Mouse (Mus musculus): ENCODE data around the gene Slc5a2. TPM values are rescaled to one million over a fixed set of nuclear protein-coding genes. Genes with fewer than 3 reads are reported as not detected.

The Slc5a2 gene
- not detected for polyA plus RNA-seq (2012; fragmentation: generic; extraction: Trizol)

DNA sequence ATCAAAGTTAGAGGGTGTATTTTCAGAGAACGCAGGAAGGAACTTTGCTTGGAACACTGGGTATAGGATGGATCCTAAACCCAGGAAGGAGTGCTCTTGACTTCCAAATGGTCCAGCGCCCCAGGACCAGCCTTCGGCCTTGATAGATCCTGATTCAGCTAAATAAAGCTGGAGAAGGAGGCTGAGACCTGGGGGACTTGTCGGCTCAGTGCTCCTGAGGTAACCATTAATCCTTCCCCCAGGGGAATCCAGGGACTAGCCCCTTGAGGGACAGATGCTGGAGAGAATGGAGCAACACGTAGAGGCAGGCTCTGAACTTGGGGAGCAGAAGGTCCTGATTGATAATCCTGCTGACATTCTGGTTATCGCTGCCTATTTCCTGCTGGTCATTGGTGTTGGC is at the start of gene Slc5a2:
TSS of gene Slc5a2 (plus strand) at position 247 of the 400 bp plus-strand sequence.
- no peaks in the 10 kb centered on the region for H3K36me3 ChIP-seq (ENCODE audit: control insufficient read depth, insufficient read depth)
- H3K4me3 ChIP-seq = no peak within 1 kb of the TSS
- H3ac ChIP-seq (ENCODE audit: control insufficient read depth, insufficient read length) = no peak within 1 kb of the TSS
- no peaks in the 10 kb centered on the region for H3K79me2 ChIP-seq (ENCODE audit: control insufficient read depth, insufficient read depth)
- TF ChIP-seq SRF (IDR thresholded peaks at IDR 0.05; ENCODE audit: control insufficient read depth, insufficient read length, low read depth) = no peak
- TF ChIP-seq REST (IDR thresholded peaks at IDR 0.05; ENCODE audit: insufficient read depth, insufficient read length) = no peak
- H3K27me3 ChIP-seq (ENCODE audit: control insufficient read depth, insufficient read depth, insufficient read length) = no peaks in the 10 kb centered on the region
- H3K4me2 ChIP-seq (ENCODE audit: low read depth) = no peak within 1 kb of the TSS

DNA sequence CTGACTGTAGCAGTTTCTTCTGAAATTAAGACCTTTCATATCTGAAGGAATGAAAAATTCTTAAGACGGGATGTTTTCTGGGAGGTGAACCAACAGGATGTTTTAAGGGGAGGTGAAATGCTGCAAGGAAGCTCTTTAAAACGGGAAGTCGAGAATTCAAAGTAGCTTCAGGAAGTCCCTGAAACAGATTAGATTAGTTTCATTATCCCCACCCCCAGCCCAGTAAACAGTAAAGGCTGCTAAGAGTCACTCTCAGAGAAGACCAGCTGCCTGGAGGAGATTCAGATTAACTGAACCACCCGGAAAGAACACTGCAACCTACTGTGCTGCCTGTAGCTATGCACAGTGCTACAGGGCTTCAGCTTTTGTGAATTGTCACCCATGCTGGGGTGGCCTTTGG is 45.5 kb upstream of the Slc5a2 start:
- H3K79me2 ChIP-seq (ENCODE audit: control insufficient read depth, insufficient read depth) = no peaks in the 10 kb centered on the region
- peaks cover 32% of the 10 kb centered on the region for H3K27me3 ChIP-seq (ENCODE audit: control insufficient read depth, insufficient read depth, insufficient read length)
- TF ChIP-seq CEBPB (IDR thresholded peaks at IDR 0.05; ENCODE audit: insufficient read depth, poor library complexity, severe bottlenecking) = no peak
- no peak for TF ChIP-seq POLR2AphosphoS2 (IDR thresholded peaks at IDR 0.05; ENCODE audit: insufficient read length, low read depth)
- no peak for TF ChIP-seq TCF12 (IDR thresholded peaks at IDR 0.05; ENCODE audit: insufficient read depth, poor library complexity, severe bottlenecking)
- no peak for TF ChIP-seq REST (IDR thresholded peaks at IDR 0.05; ENCODE audit: insufficient read depth, insufficient read length)
- no peak for TF ChIP-seq E2F4 (IDR thresholded peaks at IDR 0.05; ENCODE audit: insufficient read depth)
- no peak for TF ChIP-seq TCF3 (IDR thresholded peaks at IDR 0.05; ENCODE audit: insufficient read length, low read depth)
- no peak for TF ChIP-seq MYOD1 (IDR thresholded peaks at IDR 0.05; ENCODE audit: control insufficient read depth in 1 of 3, insufficient read length in 2 of 3, low read depth in 2 of 3)
- TF ChIP-seq MYOG (IDR thresholded peaks at IDR 0.05; ENCODE audit: control insufficient read depth in 1 of 3, insufficient read depth in 1 of 3, insufficient read length in 2 of 3, low read depth in 2 of 3) = no peak
- no peak for TF ChIP-seq MAX (IDR thresholded peaks at IDR 0.05; ENCODE audit: low read depth)
- TF ChIP-seq USF1 (IDR thresholded peaks at IDR 0.05; ENCODE audit: low read depth) = no peak
- TF ChIP-seq POLR2A (IDR thresholded peaks at IDR 0.05; ENCODE audit: insufficient read length, low read depth) = no peak
- no peak for TF ChIP-seq SRF (IDR thresholded peaks at IDR 0.05; ENCODE audit: control insufficient read depth, insufficient read length, low read depth)
- H3K4me2 ChIP-seq (ENCODE audit: low read depth) = no peak overlapping the region
- no peak overlapping the region for H3ac ChIP-seq (ENCODE audit: control insufficient read depth, insufficient read length)
- no peaks in the 10 kb centered on the region for H3K36me3 ChIP-seq (ENCODE audit: control insufficient read depth, insufficient read depth)
- H3K4me3 ChIP-seq = no peak overlapping the region

DNA sequence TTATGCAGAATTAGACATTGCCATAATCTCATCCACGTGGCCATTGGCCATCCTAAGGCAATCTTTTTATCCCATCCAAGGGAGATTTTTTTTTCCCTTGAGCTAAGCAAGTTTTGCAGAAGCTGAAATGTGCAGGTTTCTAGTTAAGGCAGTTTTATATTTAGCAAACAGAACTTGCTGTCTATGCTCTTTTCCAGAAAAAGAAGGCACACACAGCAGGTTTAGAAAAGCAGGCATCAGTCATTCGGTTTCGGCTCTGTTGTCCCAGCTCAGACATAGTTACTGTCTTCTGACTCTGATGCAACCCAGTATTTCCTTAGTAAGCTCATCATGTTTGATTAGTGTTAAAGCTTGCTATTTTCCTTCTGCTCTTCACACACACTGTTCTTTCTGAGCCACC is 44.5 kb upstream of the Slc5a2 start:
- H3K27me3 ChIP-seq (ENCODE audit: control insufficient read depth, insufficient read depth, insufficient read length) = peaks cover 32% of the 10 kb centered on the region
- no peaks in the 10 kb centered on the region for H3K79me2 ChIP-seq (ENCODE audit: control insufficient read depth, insufficient read depth)
- H3K36me3 ChIP-seq (ENCODE audit: control insufficient read depth, insufficient read depth) = no peaks in the 10 kb centered on the region
- no peak overlapping the region for H3K4me2 ChIP-seq (ENCODE audit: low read depth)
- TF ChIP-seq SRF (IDR thresholded peaks at IDR 0.05; ENCODE audit: control insufficient read depth, insufficient read length, low read depth) = no peak
- no peak for TF ChIP-seq POLR2A (IDR thresholded peaks at IDR 0.05; ENCODE audit: insufficient read length, low read depth)
- no peak for TF ChIP-seq REST (IDR thresholded peaks at IDR 0.05; ENCODE audit: insufficient read depth, insufficient read length)
- no peak for TF ChIP-seq MYOD1 (IDR thresholded peaks at IDR 0.05; ENCODE audit: control insufficient read depth in 1 of 3, insufficient read length in 2 of 3, low read depth in 2 of 3)
- no peak for TF ChIP-seq TCF12 (IDR thresholded peaks at IDR 0.05; ENCODE audit: insufficient read depth, poor library complexity, severe bottlenecking)
- no peak for TF ChIP-seq MYOG (IDR thresholded peaks at IDR 0.05; ENCODE audit: control insufficient read depth in 1 of 3, insufficient read depth in 1 of 3, insufficient read length in 2 of 3, low read depth in 2 of 3)
- TF ChIP-seq CEBPB (IDR thresholded peaks at IDR 0.05; ENCODE audit: insufficient read depth, poor library complexity, severe bottlenecking) = no peak
- no peak for TF ChIP-seq MAX (IDR thresholded peaks at IDR 0.05; ENCODE audit: low read depth)
- TF ChIP-seq USF1 (IDR thresholded peaks at IDR 0.05; ENCODE audit: low read depth) = no peak
- TF ChIP-seq TCF3 (IDR thresholded peaks at IDR 0.05; ENCODE audit: insufficient read length, low read depth) = no peak
- TF ChIP-seq POLR2AphosphoS2 (IDR thresholded peaks at IDR 0.05; ENCODE audit: insufficient read length, low read depth) = no peak
- no peak for TF ChIP-seq E2F4 (IDR thresholded peaks at IDR 0.05; ENCODE audit: insufficient read depth)
- H3K4me3 ChIP-seq = no peak overlapping the region
- no peak overlapping the region for H3ac ChIP-seq (ENCODE audit: control insufficient read depth, insufficient read length)

GRCm38 (mm10) chr7:128231741-128232140 is 33.7 kb upstream of the Slc5a2 start:
- H3K4me2 ChIP-seq (ENCODE audit: low read depth) = no peak overlapping the region
- TF ChIP-seq REST (IDR thresholded peaks at IDR 0.05; ENCODE audit: insufficient read depth, insufficient read length) (peak; percentile 97), POLR2AphosphoS2 (IDR thresholded peaks at IDR 0.05; ENCODE audit: insufficient read length, low read depth) (peak; percentile 31), SRF (IDR thresholded peaks at IDR 0.05; ENCODE audit: control insufficient read depth, insufficient read length, low read depth) (no peak), TCF12 (IDR thresholded peaks at IDR 0.05; ENCODE audit: insufficient read depth, poor library complexity, severe bottlenecking) (no peak), CEBPB (IDR thresholded peaks at IDR 0.05; ENCODE audit: insufficient read depth, poor library complexity, severe bottlenecking) (no peak), MYOD1 (IDR thresholded peaks at IDR 0.05; ENCODE audit: control insufficient read depth in 1 of 3, insufficient read length in 2 of 3, low read depth in 2 of 3) (no peak), MYOG (IDR thresholded peaks at IDR 0.05; ENCODE audit: control insufficient read depth in 1 of 3, insufficient read depth in 1 of 3, insufficient read length in 2 of 3, low read depth in 2 of 3) (no peak), USF1 (IDR thresholded peaks at IDR 0.05; ENCODE audit: low read depth) (no peak)
- no peak overlapping the region for H3ac ChIP-seq (ENCODE audit: control insufficient read depth, insufficient read length)
- no peaks in the 10 kb centered on the region for H3K36me3 ChIP-seq (ENCODE audit: control insufficient read depth, insufficient read depth)
- no peaks in the 10 kb centered on the region for H3K27me3 ChIP-seq (ENCODE audit: control insufficient read depth, insufficient read depth, insufficient read length)
- H3K4me3 ChIP-seq = no peak overlapping the region
- H3K79me2 ChIP-seq (ENCODE audit: control insufficient read depth, insufficient read depth) = no peaks in the 10 kb centered on the region

DNA sequence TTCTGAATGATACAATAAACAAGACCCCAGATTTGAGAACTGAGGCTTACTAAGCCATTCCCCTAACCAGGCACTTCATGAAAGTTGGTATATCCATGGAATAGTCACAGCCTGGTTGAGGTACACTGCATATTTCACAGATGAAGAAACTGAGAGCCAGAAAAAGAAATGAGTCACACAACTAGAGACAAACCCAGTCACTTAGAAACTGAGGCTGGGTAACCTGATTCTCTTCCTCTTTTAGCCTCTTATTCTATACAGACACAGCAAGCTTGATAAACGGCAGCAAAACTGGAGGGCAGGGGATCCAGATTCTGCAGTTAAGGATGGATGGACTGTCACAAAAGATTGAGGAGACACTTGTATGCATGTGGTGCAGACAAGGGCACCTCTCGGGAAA is 30.7 kb upstream of the Slc5a2 start:
- no peaks in the 10 kb centered on the region for H3K27me3 ChIP-seq (ENCODE audit: control insufficient read depth, insufficient read depth, insufficient read length)
- no peak overlapping the region for H3ac ChIP-seq (ENCODE audit: control insufficient read depth, insufficient read length)
- H3K79me2 ChIP-seq (ENCODE audit: control insufficient read depth, insufficient read depth) = no peaks in the 10 kb centered on the region
- no peaks in the 10 kb centered on the region for H3K36me3 ChIP-seq (ENCODE audit: control insufficient read depth, insufficient read depth)
- H3K4me3 ChIP-seq = no peak overlapping the region
- TF ChIP-seq REST (IDR thresholded peaks at IDR 0.05; ENCODE audit: insufficient read depth, insufficient read length) (no peak), SRF (IDR thresholded peaks at IDR 0.05; ENCODE audit: control insufficient read depth, insufficient read length, low read depth) (no peak), POLR2A (IDR thresholded peaks at IDR 0.05; ENCODE audit: insufficient read length, low read depth) (no peak), POLR2AphosphoS2 (IDR thresholded peaks at IDR 0.05; ENCODE audit: insufficient read length, low read depth) (no peak), USF1 (IDR thresholded peaks at IDR 0.05; ENCODE audit: low read depth) (no peak), CEBPB (IDR thresholded peaks at IDR 0.05; ENCODE audit: insufficient read depth, poor library complexity, severe bottlenecking) (no peak), MYOG (IDR thresholded peaks at IDR 0.05; ENCODE audit: control insufficient read depth in 1 of 3, insufficient read depth in 1 of 3, insufficient read length in 2 of 3, low read depth in 2 of 3) (no peak), MAX (IDR thresholded peaks at IDR 0.05; ENCODE audit: low read depth) (no peak), E2F4 (IDR thresholded peaks at IDR 0.05; ENCODE audit: insufficient read depth) (no peak)
- H3K4me2 ChIP-seq (ENCODE audit: low read depth) = no peak overlapping the region

Data from myocyte (in vitro differentiated cells).